ENCODE assay signal across 9 mouse cellular contexts in genomic region chr2:152652901-152653620, GRCm38 (mm10). TPM values are rescaled to one million over a fixed set of nuclear protein-coding genes. Genes with fewer than 3 reads are reported as not detected.
DNase-seq lines count a peak whose midpoint lies in the region; ATAC-seq lines count a peak whose summit lies in the region.
"Had no signal": no experiment of that assay in that cellular context is flagged by ENCODE, and none has a peak within 500 bp of the region (broad histone marks: within the 10 kb centered on the region; RNA-seq: fewer than 3 reads in every experiment).

No protein-coding gene starts in this region.

- H3K9me3 ChIP-seq in forebrain, embryonic 12.5 days = no peaks in the 10 kb centered on the region
- no peaks in the 10 kb centered on the region for H3K9me3 ChIP-seq in forebrain, embryonic 16.5 days (ENCODE audit: control insufficient read depth, low read length)
- H3K9me3 ChIP-seq in intestine, embryonic 16.5 days (ENCODE audit: control insufficient read depth, low read length) = no peaks in the 10 kb centered on the region
- no peaks in the 10 kb centered on the region for H3K9me3 ChIP-seq in midbrain, embryonic 16.5 days (replicated peaks; ENCODE audit: control insufficient read depth, low read length, poor library complexity, severe bottlenecking)
- no peaks in the 10 kb centered on the region for H3K9me3 ChIP-seq in liver, embryonic 12.5 days (replicated peaks)

- DNase-seq in 3T3-L1 (ENCODE audit: low read depth, low spot score) = peak; percentile 96
- DNase-seq in gastrocnemius, adult 18-20 months (ENCODE audit: low spot score) = peak; percentile 69
- DNase-seq in frontal cortex, postnatal 36 days (ENCODE audit: low spot score in 2 of 2) = no peak

- H3K27me3 ChIP-seq in forebrain, embryonic 12.5 days = 0 out of 2 replicates have a peak, but pooled peaks cover 2% of the 10 kb centered on the region
- H3K27me3 ChIP-seq in forebrain, embryonic 16.5 days (replicated peaks; ENCODE audit: control insufficient read depth, insufficient read depth, low read length) = no peaks in the 10 kb centered on the region
- H3K27me3 ChIP-seq in intestine, embryonic 16.5 days (replicated peaks; ENCODE audit: control insufficient read depth, insufficient read depth, low read length) = no peaks in the 10 kb centered on the region
- no peaks in the 10 kb centered on the region for H3K27me3 ChIP-seq in midbrain, embryonic 16.5 days (ENCODE audit: control insufficient read depth, insufficient read depth, low read depth, low read length)
- no peaks in the 10 kb centered on the region for H3K27me3 ChIP-seq in liver, embryonic 12.5 days (replicated peaks)

- H3K4me3 ChIP-seq in forebrain, embryonic 12.5 days (replicated peaks) = no peak overlapping the region
- H3K4me3 ChIP-seq in forebrain, embryonic 16.5 days (replicated peaks; ENCODE audit: low read length) = no peak overlapping the region
- H3K4me3 ChIP-seq in intestine, embryonic 16.5 days (ENCODE audit: low read length) = no peak overlapping the region
- no peak overlapping the region for H3K4me3 ChIP-seq in midbrain, embryonic 16.5 days (ENCODE audit: low read depth, low read length)
- no peak overlapping the region for H3K4me3 ChIP-seq in liver, embryonic 12.5 days

- no peak for ATAC-seq in forebrain, embryonic 12.5 days (ENCODE audit: low FRiP score)
- no peak for ATAC-seq in forebrain, embryonic 16.5 days
- ATAC-seq in intestine, embryonic 16.5 days = peak; percentile 24; the same call in 1 of the 2 replicates
- ATAC-seq in midbrain, embryonic 16.5 days = no peak
- ATAC-seq in liver, embryonic 12.5 days = no peak

- peaks cover 12% of the 10 kb centered on the region; the same call in 1 of the 2 replicates for H3K4me1 ChIP-seq in forebrain, embryonic 12.5 days
- H3K4me1 ChIP-seq in forebrain, embryonic 16.5 days (replicated peaks; ENCODE audit: control insufficient read depth, insufficient read depth, low read length) = peaks cover 15% of the 10 kb centered on the region
- H3K4me1 ChIP-seq in intestine, embryonic 16.5 days (ENCODE audit: control insufficient read depth, insufficient read depth, low read length) = no peaks in the 10 kb centered on the region; the same call in 1 of the 2 replicates
- peaks cover 18% of the 10 kb centered on the region for H3K4me1 ChIP-seq in midbrain, embryonic 16.5 days (ENCODE audit: control insufficient read depth, insufficient read depth, low read length)
- H3K4me1 ChIP-seq in liver, embryonic 12.5 days = peaks cover 7% of the 10 kb centered on the region; the same call in 1 of the 2 replicates

- no peak overlapping the region for H3K4me2 ChIP-seq in forebrain, embryonic 12.5 days
- H3K4me2 ChIP-seq in forebrain, embryonic 16.5 days (ENCODE audit: low read length) = no peak overlapping the region
- H3K4me2 ChIP-seq in intestine, embryonic 16.5 days (ENCODE audit: low read depth, low read length) = no peak overlapping the region
- no peak overlapping the region for H3K4me2 ChIP-seq in midbrain, embryonic 16.5 days (ENCODE audit: low read length)
- no peak overlapping the region for H3K4me2 ChIP-seq in liver, embryonic 12.5 days

- H3K27ac ChIP-seq in forebrain, embryonic 12.5 days = 0 out of 2 replicates have a peak overlapping the region, but pooled peaks have one; percentile 13
- H3K27ac ChIP-seq in forebrain, embryonic 16.5 days (ENCODE audit: low read length) = no peak overlapping the region
- peak overlapping the region; percentile 28 for H3K27ac ChIP-seq in intestine, embryonic 16.5 days (ENCODE audit: low read length)
- peak overlapping the region; percentile 97 for H3K27ac ChIP-seq in midbrain, embryonic 16.5 days (ENCODE audit: low read length)
- H3K27ac ChIP-seq in liver, embryonic 12.5 days = no peak overlapping the region

- H3K9ac ChIP-seq in forebrain, embryonic 12.5 days = no peak overlapping the region
- no peak overlapping the region for H3K9ac ChIP-seq in forebrain, embryonic 16.5 days (replicated peaks; ENCODE audit: low read depth, low read length)
- no peak overlapping the region for H3K9ac ChIP-seq in intestine, embryonic 16.5 days (ENCODE audit: low read depth, low read length)
- H3K9ac ChIP-seq in midbrain, embryonic 16.5 days (ENCODE audit: low read depth, low read length) = no peak overlapping the region
- H3K9ac ChIP-seq in liver, embryonic 12.5 days = no peak overlapping the region

- H3K36me3 ChIP-seq in forebrain, embryonic 12.5 days (replicated peaks) = no peaks in the 10 kb centered on the region
- H3K36me3 ChIP-seq in forebrain, embryonic 16.5 days (ENCODE audit: control insufficient read depth, insufficient read depth) = no peaks in the 10 kb centered on the region
- H3K36me3 ChIP-seq in intestine, embryonic 16.5 days (ENCODE audit: control insufficient read depth, insufficient read depth, low read length) = no peaks in the 10 kb centered on the region
- H3K36me3 ChIP-seq in midbrain, embryonic 16.5 days (ENCODE audit: control insufficient read depth, insufficient read depth, low read length) = no peaks in the 10 kb centered on the region
- no peaks in the 10 kb centered on the region for H3K36me3 ChIP-seq in liver, embryonic 12.5 days

- WGBS in forebrain, embryonic 12.5 days = 76% methylated on average over 10 of the region's 10 CpGs
- 80% methylated on average over 10 of the region's 10 CpGs for WGBS in forebrain, embryonic 16.5 days
- 50% methylated on average over 10 of the region's 10 CpGs for WGBS in intestine, embryonic 16.5 days
- 80% methylated on average over 10 of the region's 10 CpGs for WGBS in midbrain, embryonic 16.5 days
- 45% methylated on average over 10 of the region's 10 CpGs for whole genome bisulfite sequencing in liver, embryonic 12.5 days (ENCODE audit: insufficient replicate concordance)

RNA-seq across cellular contexts. Expression of gene H13, which starts 16.2 kb away (rescaled TPM):
- 128 and 131 TPM in 2 replicates for polyA plus RNA-seq in forebrain, embryonic 12.5 days (2016; fragmentation: Nextera tagmentation; extraction: Ambion mirVana)
- polyA plus RNA-seq in forebrain, embryonic 16.5 days (2015; fragmentation: Nextera tagmentation; extraction: Ambion mirVana) = 173 and 174 TPM in 2 replicates
- 10 to 100 TPM; 29.5 to 30.8 TPM for total RNA-seq in gastrocnemius, adult 18-20 months (2021)
- polyA plus RNA-seq in intestine, embryonic 16.5 days (2015; fragmentation: Nextera tagmentation; extraction: Ambion mirVana) = 116 and 119 TPM in 2 replicates
- polyA plus RNA-seq in midbrain, embryonic 16.5 days (2015; fragmentation: Nextera tagmentation; extraction: Ambion mirVana) = 181 and 187 TPM in 2 replicates
- 57.5 and 59.1 TPM in 2 replicates for polyA plus RNA-seq in liver, embryonic 12.5 days (2016; fragmentation: Nextera tagmentation; extraction: Ambion mirVana)

RNA-seq across cellular contexts. Expression of gene Rem1, which starts 26.3 kb away (rescaled TPM):
- polyA plus RNA-seq in forebrain, embryonic 12.5 days (2016; fragmentation: Nextera tagmentation; extraction: Ambion mirVana) = 0.26 and 0.38 TPM in 2 replicates
- 0.32 and 0.67 TPM in 2 replicates for polyA plus RNA-seq in forebrain, embryonic 16.5 days (2015; fragmentation: Nextera tagmentation; extraction: Ambion mirVana)
- total RNA-seq in gastrocnemius, adult 18-20 months (2021) = 1 to 10 TPM; 1.6 to 3.3 TPM
- polyA plus RNA-seq in intestine, embryonic 16.5 days (2015; fragmentation: Nextera tagmentation; extraction: Ambion mirVana) = 9.4 and 10.2 TPM in 2 replicates
- 0.45 and 0.89 TPM in 2 replicates for polyA plus RNA-seq in midbrain, embryonic 16.5 days (2015; fragmentation: Nextera tagmentation; extraction: Ambion mirVana)
- polyA plus RNA-seq in liver, embryonic 12.5 days (2016; fragmentation: Nextera tagmentation; extraction: Ambion mirVana) = 1.3 and 1.4 TPM in 2 replicates

RNA-seq across cellular contexts. Expression of gene Defb25, which starts 30.2 kb away (rescaled TPM):
- not detected in 2 replicates for polyA plus RNA-seq in forebrain, embryonic 12.5 days (2016; fragmentation: Nextera tagmentation; extraction: Ambion mirVana)
- polyA plus RNA-seq in forebrain, embryonic 16.5 days (2015; fragmentation: Nextera tagmentation; extraction: Ambion mirVana) = not detected in 2 replicates
- not detected for total RNA-seq in gastrocnemius, adult 18-20 months (2021)
- polyA plus RNA-seq in intestine, embryonic 16.5 days (2015; fragmentation: Nextera tagmentation; extraction: Ambion mirVana) = 0.61 and 1.5 TPM in 2 replicates
- polyA plus RNA-seq in midbrain, embryonic 16.5 days (2015; fragmentation: Nextera tagmentation; extraction: Ambion mirVana) = not detected in 2 replicates
- 0.56 TPM in 1 of 2 replicates, not detected in the other for polyA plus RNA-seq in liver, embryonic 12.5 days (2016; fragmentation: Nextera tagmentation; extraction: Ambion mirVana)
- polyA plus RNA-seq: embryonic facial prominence, embryonic 11.5 days had no signal

RNA-seq across cellular contexts. Expression of gene Mcts2, which starts 33.8 kb away (rescaled TPM):
- 39.5 and 41.2 TPM in 2 replicates for polyA plus RNA-seq in forebrain, embryonic 12.5 days (2016; fragmentation: Nextera tagmentation; extraction: Ambion mirVana)
- polyA plus RNA-seq in forebrain, embryonic 16.5 days (2015; fragmentation: Nextera tagmentation; extraction: Ambion mirVana) = 29.3 and 32.8 TPM in 2 replicates
- 10 to 100 TPM; 11.3 to 12.7 TPM for total RNA-seq in gastrocnemius, adult 18-20 months (2021)
- 18.9 and 25.1 TPM in 2 replicates for polyA plus RNA-seq in intestine, embryonic 16.5 days (2015; fragmentation: Nextera tagmentation; extraction: Ambion mirVana)
- 31.1 and 34.4 TPM in 2 replicates for polyA plus RNA-seq in midbrain, embryonic 16.5 days (2015; fragmentation: Nextera tagmentation; extraction: Ambion mirVana)
- polyA plus RNA-seq in liver, embryonic 12.5 days (2016; fragmentation: Nextera tagmentation; extraction: Ambion mirVana) = 26.4 and 27.2 TPM in 2 replicates

RNA-seq across cellular contexts. Expression of gene Defb36, which starts 48.9 kb away (rescaled TPM):
- polyA plus RNA-seq in forebrain, embryonic 12.5 days (2016; fragmentation: Nextera tagmentation; extraction: Ambion mirVana) = not detected in 2 replicates
- not detected in 2 replicates for polyA plus RNA-seq in forebrain, embryonic 16.5 days (2015; fragmentation: Nextera tagmentation; extraction: Ambion mirVana)
- not detected for total RNA-seq in gastrocnemius, adult 18-20 months (2021)
- not detected in 2 replicates for polyA plus RNA-seq in intestine, embryonic 16.5 days (2015; fragmentation: Nextera tagmentation; extraction: Ambion mirVana)
- polyA plus RNA-seq in midbrain, embryonic 16.5 days (2015; fragmentation: Nextera tagmentation; extraction: Ambion mirVana) = not detected in 2 replicates
- not detected in 2 replicates for polyA plus RNA-seq in liver, embryonic 12.5 days (2016; fragmentation: Nextera tagmentation; extraction: Ambion mirVana)
- polyA plus RNA-seq: embryonic facial prominence, embryonic 11.5 days had no signal

Comparison
In these comparisons a context has a peak if more than half of its experiments do, and no peak if none do; other contexts are left out.
1. H3K27ac ChIP-seq: peak in forebrain, embryonic 12.5 days (single experiment), intestine, embryonic 16.5 days (single experiment) and midbrain, embryonic 16.5 days (single experiment); none in forebrain, embryonic 16.5 days (single experiment) and liver, embryonic 12.5 days (single experiment).
2. DNase-seq: peak in 3T3-L1 (single experiment) and gastrocnemius, adult 18-20 months (single experiment); none in frontal cortex, postnatal 36 days (0 of 2).